Mouse (Mus musculus) left cerebral cortex, postnatal 14 days (tissue): Measurements from ENCODE around the gene Tnfaip8l2. TPM values are rescaled to one million over a fixed set of nuclear protein-coding genes. Genes with fewer than 3 reads are reported as not detected.
"Not testable (repeated sequence)": the region's sequence is repeated elsewhere in the genome, so short reads cannot be mapped to it uniquely, and the experiment has no call there.

Experiments
- DNase-seq, 2 experiments: peaks; one replicate each; pipeline ENCODE4 v3.0.0; 2021 to 2022; ENCODE audit warnings: low spot score in 2 of 2, mixed read lengths in 1 of 2
- intact Hi-C: fragments of 180-260 bp; cut with DNase I; formaldehyde crosslinking; loops from one replicate; pipeline ENCODE4 v1.15.1; 2025
- microRNA-seq, 2 experiments: library from miRNA; unstranded; fragments of <30 nt; microRNA quantifications; one replicate each; pipeline ENCODE4 v1.2.0; 2022
- total RNA-seq, 2 experiments: library from RNA; stranded (reverse); gene quantifications; 2 replicates each; pipeline ENCODE4 v1.2.3; 2021

The Tnfaip8l2 gene
- total RNA-seq, 2 experiments from 2014 or later, result 1.8 to 3.1 TPM

DNA sequence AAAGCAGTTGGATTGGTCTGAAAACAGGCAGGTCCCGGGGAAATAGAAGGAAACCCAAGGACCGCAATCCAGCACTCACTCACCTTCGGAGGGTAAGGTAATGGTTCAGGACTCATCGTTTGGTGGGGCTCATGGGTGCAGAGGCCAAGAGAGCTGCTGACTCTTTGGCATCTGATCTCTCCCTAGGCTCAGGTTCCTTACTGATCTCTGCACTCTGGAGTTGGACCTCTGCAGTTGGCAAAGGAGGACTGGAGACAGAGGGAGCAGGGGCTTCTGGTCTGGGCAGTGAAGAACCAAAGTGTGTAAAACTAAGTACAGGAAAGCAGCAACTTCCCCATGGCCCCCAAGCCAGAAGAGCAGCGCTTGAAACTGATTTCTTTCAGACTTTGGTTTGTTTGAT is 12.1 kb downstream of the Tnfaip8l2 start:
- no peak for DNase-seq
- intact Hi-C loops, result no loop called here

- no peak for DNase-seq
These were observed 12.9 kb downstream of the Tnfaip8l2 start for GRCm38 (mm10) chr3:95129226-95129651.

GRCm38 (mm10) chr3:95124972-95125371 is 17.2 kb downstream of the Tnfaip8l2 start:
- DNase-seq, result peak; percentile 54 to 64
- intact Hi-C loops, result no loop called here

More at GRCm38 (mm10) chr3:95129226-95129651, 12.9 kb downstream of the Tnfaip8l2 start:
- intact Hi-C loops, result no loop called here

- intact Hi-C loops, result no loop called here
- DNase-seq, result no peak
These were observed 17.9 kb downstream of the Tnfaip8l2 start, which contains the start of gene Tmod4 for GRCm38 (mm10) chr3:95124246-95124645. Gene Tmod4, plus strand, starts transcription at chr3:95124476.

- intact Hi-C loops, result no loop called here
- DNase-seq, result no peak
These were observed 20.6 kb downstream of the Tnfaip8l2 start for GRCm38 (mm10) chr3:95121580-95121979.

DNA sequence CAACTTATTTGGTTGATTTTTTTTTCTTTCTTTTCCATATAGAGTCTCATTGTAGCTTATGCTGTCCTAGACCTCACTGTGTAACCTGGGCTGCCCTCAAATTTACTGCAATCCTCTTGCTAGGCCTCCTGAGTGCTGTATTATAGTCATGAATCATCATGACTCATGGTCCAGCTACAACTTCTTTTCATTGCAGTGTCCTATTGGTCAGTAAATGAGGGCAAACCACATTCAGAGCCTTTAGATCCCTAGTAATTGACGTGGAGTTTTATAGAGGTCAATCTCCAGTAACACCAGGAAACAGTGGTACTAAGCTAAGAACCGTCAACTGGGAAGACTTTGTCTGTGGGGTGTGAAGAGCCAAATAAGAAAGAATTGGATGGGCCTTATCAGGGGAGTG is 24.4 kb downstream of the Tnfaip8l2 start:
- DNase-seq, result no peak
- intact Hi-C loops, result no loop called here

DNA sequence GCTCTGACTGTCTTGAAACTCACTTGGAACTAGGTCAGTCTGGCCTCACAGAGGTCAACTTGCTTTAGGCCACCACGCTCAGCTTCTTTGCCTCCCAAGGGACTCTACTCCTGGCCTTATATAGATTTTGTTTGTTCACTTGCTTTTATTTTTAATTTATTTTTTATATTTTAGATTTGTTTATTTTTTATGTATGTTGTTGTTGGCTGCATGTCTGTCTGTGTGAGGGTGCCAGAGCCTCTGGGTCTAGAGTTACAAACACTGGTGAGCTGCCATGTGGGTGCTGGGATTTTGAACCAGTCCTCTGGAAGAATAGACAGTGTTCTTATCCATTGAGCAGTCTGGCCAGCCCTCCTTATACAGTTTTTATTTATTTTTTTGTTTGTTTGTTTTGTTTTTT is 29.4 kb downstream of the Tnfaip8l2 start:
- intact Hi-C loops, result loop anchor here (5.0 kb wide), 1 partner anchor 60 kb away; no protein-coding TSS in a partner anchor
- DNase-seq, result no peak

DNA sequence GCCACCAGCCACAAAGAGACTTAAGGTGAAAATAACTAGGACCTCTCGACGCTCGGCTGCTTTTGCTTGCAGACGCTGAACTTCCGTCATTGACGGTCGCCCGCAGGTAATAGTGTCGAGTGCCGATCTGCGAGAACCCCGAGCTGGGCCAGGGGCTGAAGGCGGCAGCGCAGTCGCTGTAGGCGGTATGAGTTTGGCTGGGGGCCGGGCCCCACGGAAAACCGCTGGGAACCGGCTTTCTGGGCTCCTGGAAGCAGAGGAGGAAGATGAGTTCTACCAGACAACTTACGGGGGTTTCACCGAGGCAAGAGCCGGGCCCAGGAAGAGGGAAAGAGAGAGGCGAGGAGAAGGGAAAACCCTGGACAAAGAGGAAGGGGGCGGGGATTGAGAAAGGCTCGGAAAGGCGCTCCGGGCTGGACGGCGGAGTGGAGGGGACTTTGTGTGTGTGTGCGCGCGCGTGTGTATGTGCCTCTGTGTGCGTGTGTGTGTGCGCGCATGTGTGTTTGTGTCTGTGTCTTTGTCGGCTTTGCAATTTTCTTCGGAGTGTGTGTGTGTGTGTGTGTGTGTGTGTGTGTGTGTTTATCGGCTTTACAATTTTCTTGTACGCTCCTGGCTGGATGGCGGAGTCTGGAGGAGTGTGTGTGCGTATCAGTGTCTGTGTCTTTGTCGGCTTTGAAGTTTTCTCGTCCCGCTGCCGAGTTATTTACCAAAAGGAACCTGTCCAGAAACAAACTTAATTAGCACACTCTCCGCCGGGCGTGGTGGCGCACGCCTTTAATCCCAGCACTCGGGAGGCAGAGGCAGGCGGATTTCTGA is 31.0 kb downstream of the Tnfaip8l2 start, which contains the start of gene Vps72:
Gene Vps72 (plus strand): TSS at position 112 of the 816 bp plus-strand sequence.
- intact Hi-C loops, result loop anchor here (5.0 kb wide), 1 partner anchor 59 kb away; no protein-coding TSS in a partner anchor
- peak; percentile 90 to 91 for DNase-seq

- DNase-seq, result peak in 1 of 2 experiments; percentile 26
- intact Hi-C loops, result no loop called here
These were observed 34.3 kb downstream of the Tnfaip8l2 start for GRCm38 (mm10) chr3:95107898-95108297.

DNA sequence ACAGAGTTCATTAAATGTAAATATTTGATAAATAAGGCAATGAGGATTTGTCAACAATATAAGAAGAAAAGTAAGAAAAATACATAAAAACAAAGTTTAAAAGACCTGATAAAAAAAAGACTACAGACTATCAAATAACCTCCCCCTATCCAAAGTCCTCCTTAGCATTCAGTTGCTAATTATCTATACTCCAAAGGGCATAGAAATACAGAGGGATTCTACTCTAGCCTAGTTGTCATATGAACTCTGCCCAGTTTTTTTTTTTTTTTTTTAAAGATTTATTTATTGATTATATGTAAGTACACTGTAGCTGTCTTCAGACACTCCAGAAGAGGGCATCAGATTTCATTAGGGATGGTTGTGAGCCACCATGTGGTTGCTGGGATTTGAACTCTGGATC is 34.9 kb downstream of the Tnfaip8l2 start:
- intact Hi-C loops, DNase-seq: not testable (repeated sequence)

- DNase-seq, result peak; percentile 98
- intact Hi-C loops, result no loop called here
These were observed 35.6 kb downstream of the Tnfaip8l2 start, which contains the start of gene Pip5k1a for GRCm38 (mm10) chr3:95106338-95107117. Gene Pip5k1a, minus strand, starts transcription at chr3:95106930.

DNA sequence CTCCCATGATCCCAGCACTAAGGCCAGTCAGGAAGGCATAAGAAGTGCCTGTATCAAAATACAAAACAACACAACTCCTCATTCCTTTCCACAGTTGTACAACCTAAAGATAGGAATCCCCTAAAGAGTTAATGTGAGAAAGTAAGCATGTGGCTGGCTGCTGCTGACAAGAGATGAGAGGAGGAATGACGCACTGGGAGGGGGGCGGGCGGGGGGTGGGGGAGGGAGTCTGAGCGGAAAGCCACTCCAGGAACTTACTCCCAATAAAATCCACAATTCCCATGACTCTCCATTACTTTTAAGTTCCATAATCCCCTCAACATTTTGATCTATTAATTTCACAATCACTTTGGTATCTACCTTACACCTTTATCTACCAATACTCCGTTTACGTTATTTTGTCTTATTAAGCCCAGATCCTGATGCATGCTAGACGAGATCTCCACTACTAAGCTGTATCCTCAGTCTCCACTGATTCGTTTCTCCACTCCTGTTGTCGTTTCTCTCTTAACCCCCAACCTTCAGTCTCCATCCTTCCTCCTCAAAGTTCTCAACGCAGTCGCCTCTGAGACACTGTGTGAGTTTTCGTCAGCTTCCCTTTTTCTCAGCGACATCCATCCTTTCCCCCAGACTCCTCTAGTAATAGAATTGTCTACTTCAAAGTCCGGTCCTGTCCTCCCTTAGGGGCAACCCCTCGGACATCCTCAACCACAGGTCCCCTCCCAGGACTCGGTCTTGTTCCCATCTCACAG is 36.4 kb downstream of the Tnfaip8l2 start:
- intact Hi-C loops, result no loop called here
- DNase-seq, result peak in 1 of 2 experiments; percentile 23

GRCm38 (mm10) chr3:95105121-95105520 is 37.0 kb downstream of the Tnfaip8l2 start:
- intact Hi-C loops, result no loop called here
- peak; percentile 25 to 55 for DNase-seq

GRCm38 (mm10) chr3:95100854-95101253 is 41.3 kb downstream of the Tnfaip8l2 start:
- DNase-seq, result no peak
- intact Hi-C loops, result no loop called here

Small RNAs within 50 kb of the gene (microRNA-seq; reads per million reads assigned to microRNA genes)
- 0 reads per million in 2 experiments for gene Mir8099-1

Other genes starting within 250 kb of the Tnfaip8l2 start
- gene Selenbp1, start 209.3 kb downstream of the Tnfaip8l2 start, total RNA-seq, result 1 to 10 TPM; 6.1 to 7.5 TPM
- 10 to 100 TPM; 18.5 to 23.1 TPM for gene Rfx5, start 188.3 kb downstream of the Tnfaip8l2 start, total RNA-seq
- gene Pi4kb, start 167.6 kb downstream of the Tnfaip8l2 start, total RNA-seq, result 10 to 100 TPM; 49.8 to 52.0 TPM
- 10 to 100 TPM; 21.8 to 22.2 TPM for gene Zfp687, start 126.9 kb downstream of the Tnfaip8l2 start, total RNA-seq
- gene Psmd4, start 99.7 kb downstream of the Tnfaip8l2 start, total RNA-seq, result 100 to 1,000 TPM; 149 to 157 TPM
- gene Pip5k1a, start 35.4 kb downstream of the Tnfaip8l2 start, total RNA-seq, result 10 to 100 TPM; 37.6 to 45.1 TPM
- gene Vps72, start 31.3 kb downstream of the Tnfaip8l2 start, total RNA-seq, result 10 to 100 TPM; 36.1 to 37.3 TPM
- gene Tmod4, start 17.9 kb downstream of the Tnfaip8l2 start, total RNA-seq, result under 1 TPM; 0.29 to 0.32 TPM
- gene Scnm1, start 8.3 kb downstream of the Tnfaip8l2 start, total RNA-seq, result 10 to 100 TPM; 38.8 to 42.8 TPM
- gene Lysmd1, start 8.3 kb downstream of the Tnfaip8l2 start, total RNA-seq, result 10 to 100 TPM; 19.2 to 20.7 TPM
- 10 to 100 TPM; 40.3 to 40.5 TPM for gene Sema6c, start 18.1 kb upstream of the Tnfaip8l2 start, total RNA-seq
- 1 to 10 TPM; 7.5 to 7.8 TPM for gene Gabpb2, start 75.6 kb upstream of the Tnfaip8l2 start, total RNA-seq
- 10 to 100 TPM; 67.3 to 71.2 TPM for gene Cdc42se1, start 86.4 kb upstream of the Tnfaip8l2 start, total RNA-seq
- 100 to 1,000 TPM; 468 to 474 TPM for gene Mllt11, start 89.8 kb upstream of the Tnfaip8l2 start, total RNA-seq
- gene Gm128, start 99.2 kb upstream of the Tnfaip8l2 start, total RNA-seq, result not detected
- under 1 TPM in 1 of 2 experiments, not detected in 1; 0.33 TPM for gene Bnipl, start 108.8 kb upstream of the Tnfaip8l2 start, total RNA-seq
- gene Mindy1, start 139.0 kb upstream of the Tnfaip8l2 start, total RNA-seq, result 10 to 100 TPM; 23.5 to 25.5 TPM
- 10 to 100 TPM; 31.7 to 32.3 TPM for gene Prune1, start 139.7 kb upstream of the Tnfaip8l2 start, total RNA-seq
- gene Anxa9, start 164.8 kb upstream of the Tnfaip8l2 start, total RNA-seq, result under 1 TPM; 0.64 to 0.89 TPM
- 10 to 100 TPM; 39.1 to 46.8 TPM for gene Cers2, start 172.4 kb upstream of the Tnfaip8l2 start, total RNA-seq
- gene Setdb1, start 214.8 kb upstream of the Tnfaip8l2 start, total RNA-seq, result 10 to 100 TPM; 38.1 to 41.5 TPM